Mouse (Mus musculus) thymus, adult 2 months (tissue): ENCODE data around the gene Iscu. TPM values are rescaled to one million over a fixed set of nuclear protein-coding genes. Genes with fewer than 3 reads are reported as not detected.
A peak's percentile ranks its signal among the peaks of the same experiment; 100 is the strongest.

Source experiments
- DNase-seq: peaks from one replicate; pipeline ENCODE4 v3.0.0; 2021
- H3K27ac ChIP-seq: fragments of 200-500 bp; 2 replicates; pipeline ENCODE4 v1.5.1; 2012; ENCODE audit warnings: low read length, control low read depth; ENCODE audit not compliant: control insufficient read depth, insufficient read depth
- H3K27me3 ChIP-seq: fragments of 200-500 bp; 2 replicates; pipeline ENCODE4 v1.6.1; 2012; ENCODE audit warnings: mild to moderate bottlenecking, low read length, moderate library complexity, mixed read lengths; ENCODE audit not compliant: control insufficient read depth, insufficient read depth
- H3K36me3 ChIP-seq: fragments of 200-500 bp; 2 replicates; pipeline ENCODE4 v1.6.1; 2012; ENCODE audit warnings: mild to moderate bottlenecking, low read length, moderate library complexity; ENCODE audit not compliant: control insufficient read depth, insufficient read depth
- H3K4me1 ChIP-seq: fragments of 200-500 bp; replicated peaks from 2 replicates; pipeline ENCODE4 v1.6.1; 2012; ENCODE audit warnings: low read length; ENCODE audit not compliant: control insufficient read depth, insufficient read depth
- H3K4me3 ChIP-seq: fragments of 200-500 bp; 2 replicates; pipeline ENCODE4 v1.5.1; 2012; ENCODE audit warnings: mild to moderate bottlenecking, low read length, control low read depth, moderate library complexity; ENCODE audit not compliant: control insufficient read depth, insufficient read depth
- CTCF ChIP-seq: fragments of 200-500 bp; IDR thresholded peaks from 2 replicates; pipeline ENCODE4 v1.5.1; 2012; ENCODE audit warnings: mild to moderate bottlenecking, control low read depth, low read length, moderate library complexity, borderline replicate concordance; ENCODE audit not compliant: control insufficient read depth, poor library complexity, insufficient read depth; ENCODE audit errors: extremely low read depth
- POLR2A ChIP-seq: fragments of 200-500 bp; IDR thresholded peaks from 2 replicates; pipeline ENCODE4 v1.6.1; 2012; ENCODE audit warnings: mild to moderate bottlenecking, low read length, control low read depth, moderate library complexity; ENCODE audit not compliant: control insufficient read depth, poor library complexity, insufficient read depth; ENCODE audit errors: extremely low read depth
- WGBS: fragments of 180-500 bp; shearing (Covaris S2); methylation state at CpG from one replicate; pipeline ENCODE4 v1.1.7; 2018; 5-methylcytosine and 5-hydroxymethylcytosine counted together
- polyA plus RNA-seq: library from polyadenylated mRNA; depleted of rRNA; stranded (reverse); fragments of >200 nt; gene quantifications from 2 replicates; pipeline ENCODE4 v1.2.3, GENCODE M21; 2012

Iscu gene
- polyA plus RNA-seq, 1 experiment = 93.7 TPM

GRCm38 (mm10) chr5:113728691-113729090 is 43.9 kb upstream of the Iscu start:
- no peak for DNase-seq
- TF ChIP-seq CTCF = no peak
- TF ChIP-seq POLR2A = no peak
- WGBS = 90% methylated on average over 7 of the region's 7 CpGs
- H3K4me1 ChIP-seq = no peaks in the 10 kb centered on the region
- no peaks in the 10 kb centered on the region for H3K27me3 ChIP-seq
- no peak overlapping the region for H3K4me3 ChIP-seq
- H3K27ac ChIP-seq = no peak overlapping the region
- no peaks in the 10 kb centered on the region for H3K36me3 ChIP-seq

- WGBS = 85% methylated on average over 7 of the region's 7 CpGs
- DNase-seq = no peak
- H3K4me3 ChIP-seq = no peak overlapping the region
- H3K27ac ChIP-seq = no peak overlapping the region
- H3K36me3 ChIP-seq = no peaks in the 10 kb centered on the region
- H3K4me1 ChIP-seq = peaks cover 4% of the 10 kb centered on the region
- TF ChIP-seq POLR2A = no peak
- no peak for TF ChIP-seq CTCF
- H3K27me3 ChIP-seq = no peaks in the 10 kb centered on the region
Measured at GRCm38 (mm10) chr5:113730641-113731121, 41.9 kb upstream of the Iscu start.

GRCm38 (mm10) chr5:113731174-113731573 is 41.4 kb upstream of the Iscu start:
- TF ChIP-seq CTCF = no peak
- H3K27me3 ChIP-seq = no peaks in the 10 kb centered on the region
- DNase-seq = no peak
- 91% methylated on average over 7 of the region's 7 CpGs for WGBS
- H3K36me3 ChIP-seq = no peaks in the 10 kb centered on the region
- H3K4me1 ChIP-seq = peaks cover 5% of the 10 kb centered on the region
- H3K4me3 ChIP-seq = no peak overlapping the region
- H3K27ac ChIP-seq = no peak overlapping the region

GRCm38 (mm10) chr5:113732182-113732581 is 40.4 kb upstream of the Iscu start:
- Histone ChIP-seq H3K27ac (no peak overlapping the region), H3K4me1 (peaks cover 15% of the 10 kb centered on the region), H3K27me3 (no peaks in the 10 kb centered on the region), H3K4me3 (no peak overlapping the region), H3K36me3 (no peaks in the 10 kb centered on the region)
- TF ChIP-seq POLR2A = no peak
- TF ChIP-seq CTCF = peak; percentile 35; the same call in 1 of the 2 replicates
- WGBS = 33% methylated on average over 6 of the region's 6 CpGs
- peak; percentile 53 for DNase-seq

- DNase-seq = no peak
- Histone ChIP-seq H3K36me3 (no peaks in the 10 kb centered on the region; the same call in 1 of the 2 replicates), H3K4me1 (peaks cover 15% of the 10 kb centered on the region), H3K4me3 (no peak overlapping the region), H3K27me3 (no peaks in the 10 kb centered on the region), H3K27ac (no peak overlapping the region)
- WGBS = 92% methylated on average over 5 of the region's 5 CpGs
- no peak for TF ChIP-seq CTCF
- TF ChIP-seq POLR2A = no peak
Measured at GRCm38 (mm10) chr5:113734376-113734775, 38.2 kb upstream of the Iscu start.

- WGBS = 40% methylated on average over 7 of the region's 7 CpGs
- H3K4me3 ChIP-seq = peak overlapping the region; percentile 20; the same call in 1 of the 2 replicates
- H3K36me3 ChIP-seq = no peaks in the 10 kb centered on the region; the same call in 1 of the 2 replicates
- DNase-seq = no peak
- H3K27me3 ChIP-seq = no peaks in the 10 kb centered on the region
- peak overlapping the region; percentile 41; the same call in 1 of the 2 replicates for H3K27ac ChIP-seq
- no peak for TF ChIP-seq POLR2A
- TF ChIP-seq CTCF = no peak
- H3K4me1 ChIP-seq = peaks cover 15% of the 10 kb centered on the region
Measured at GRCm38 (mm10) chr5:113735023-113735344, 37.6 kb upstream of the Iscu start.

- H3K36me3 ChIP-seq = no peaks in the 10 kb centered on the region; the same call in 1 of the 2 replicates
- peaks cover 15% of the 10 kb centered on the region for H3K4me1 ChIP-seq
- TF ChIP-seq POLR2A (no peak; the same call in 1 of the 2 replicates), CTCF (0 out of 2 replicates have a peak, but pooled peaks have one; percentile 48)
- H3K27ac ChIP-seq = peak within 1 kb of the TSS; percentile 41; the same call in 1 of the 2 replicates
- WGBS = 1% methylated on average over 71 of the region's 71 CpGs
- DNase-seq = peak; percentile 88
- no peaks in the 10 kb centered on the region for H3K27me3 ChIP-seq
- peak within 1 kb of the TSS; percentile 58 for H3K4me3 ChIP-seq
Measured at GRCm38 (mm10) chr5:113735345-113736112, 37.0 kb upstream of the Iscu start, which contains the start of gene Ficd. Gene Ficd, plus strand, starts transcription at chr5:113735803.
